Mouse (Mus musculus): ENCODE measurements around the gene Dclk3. TPM values are rescaled to one million over a fixed set of nuclear protein-coding genes. Genes with fewer than 3 reads are reported as not detected.

Gene Dclk3
- polyA plus RNA-seq, 1 experiment, result not detected

- 97% methylated on average over 5 of the region's 5 CpGs for WGBS
- H3K27ac ChIP-seq (ENCODE audit: insufficient read depth, low read depth, low read length), result no peak overlapping the region
- TF ChIP-seq POLR2A (IDR thresholded peaks at IDR 0.05; ENCODE audit: insufficient read depth, low read depth, low read length), result no peak
- TF ChIP-seq CTCF (IDR thresholded peaks at IDR 0.05; ENCODE audit: insufficient read depth, low read depth, low read length), result no peak
- no peak overlapping the region for H3K4me3 ChIP-seq (ENCODE audit: insufficient read depth, low read depth, low read length)
- H3K4me1 ChIP-seq (ENCODE audit: control insufficient read depth, insufficient read depth, low read length), result peaks cover 3% of the 10 kb centered on the region; the same call in 1 of the 2 replicates
These were observed 11.0 kb downstream of the Dclk3 start for GRCm38 (mm10) chr9:111449880-111450279.

GRCm38 (mm10) chr9:111450853-111451404, 12.0 kb downstream of the Dclk3 start:
- Histone ChIP-seq H3K27ac (ENCODE audit: insufficient read depth, low read depth, low read length) (no peak overlapping the region), H3K4me1 (ENCODE audit: control insufficient read depth, insufficient read depth, low read length) (peaks cover 3% of the 10 kb centered on the region; the same call in 1 of the 2 replicates), H3K4me3 (ENCODE audit: insufficient read depth, low read depth, low read length) (no peak overlapping the region)
- TF ChIP-seq POLR2A (IDR thresholded peaks at IDR 0.05; ENCODE audit: insufficient read depth, low read depth, low read length) (no peak), CTCF (IDR thresholded peaks at IDR 0.05; ENCODE audit: insufficient read depth, low read depth, low read length) (no peak)
- 70% methylated on average over 12 of the region's 12 CpGs for WGBS

- Histone ChIP-seq H3K4me3 (ENCODE audit: insufficient read depth, low read depth, low read length) (no peak overlapping the region), H3K27ac (ENCODE audit: insufficient read depth, low read depth, low read length) (no peak overlapping the region), H3K4me1 (ENCODE audit: control insufficient read depth, insufficient read depth, low read length) (peaks cover 3% of the 10 kb centered on the region; the same call in 1 of the 2 replicates)
- no peak for TF ChIP-seq POLR2A (IDR thresholded peaks at IDR 0.05; ENCODE audit: insufficient read depth, low read depth, low read length)
- TF ChIP-seq CTCF (IDR thresholded peaks at IDR 0.05; ENCODE audit: insufficient read depth, low read depth, low read length), result no peak
- 58% methylated on average over 3 of the region's 3 CpGs for WGBS
These were observed 15.0 kb downstream of the Dclk3 start for GRCm38 (mm10) chr9:111453895-111454294.

GRCm38 (mm10) chr9:111457176-111457935, 18.5 kb downstream of the Dclk3 start:
- H3K4me3 ChIP-seq (ENCODE audit: insufficient read depth, low read depth, low read length), result no peak overlapping the region
- H3K27ac ChIP-seq (ENCODE audit: insufficient read depth, low read depth, low read length), result no peak overlapping the region
- WGBS, result 73% methylated on average over 10 of the region's 10 CpGs
- TF ChIP-seq POLR2A (IDR thresholded peaks at IDR 0.05; ENCODE audit: insufficient read depth, low read depth, low read length), result no peak
- no peak for TF ChIP-seq CTCF (IDR thresholded peaks at IDR 0.05; ENCODE audit: insufficient read depth, low read depth, low read length)
- H3K4me1 ChIP-seq (ENCODE audit: control insufficient read depth, insufficient read depth, low read length), result peaks cover 10% of the 10 kb centered on the region

DNA sequence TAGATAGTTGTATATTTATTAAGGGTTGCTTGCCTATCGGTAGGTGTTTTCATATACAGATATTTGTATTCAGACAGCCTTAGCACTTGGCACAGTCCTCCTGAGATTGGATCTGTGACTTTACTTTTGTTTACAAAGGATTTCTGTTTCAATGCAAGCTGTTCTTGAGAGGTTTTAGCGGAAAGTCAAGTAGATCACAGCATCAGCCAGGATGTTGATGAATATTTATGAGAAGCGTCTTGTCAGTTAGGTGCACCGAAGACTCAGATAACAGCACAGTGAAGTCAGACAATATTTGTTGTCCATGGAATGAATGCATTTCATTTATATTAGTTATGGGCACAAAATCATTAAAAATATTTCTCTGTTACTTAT, 19.0 kb downstream of the Dclk3 start:
- 60% methylated on average over 4 of the region's 4 CpGs for WGBS
- Histone ChIP-seq H3K4me3 (ENCODE audit: insufficient read depth, low read depth, low read length) (no peak overlapping the region), H3K4me1 (ENCODE audit: control insufficient read depth, insufficient read depth, low read length) (peaks cover 10% of the 10 kb centered on the region), H3K27ac (ENCODE audit: insufficient read depth, low read depth, low read length) (no peak overlapping the region)
- TF ChIP-seq CTCF (IDR thresholded peaks at IDR 0.05; ENCODE audit: insufficient read depth, low read depth, low read length) (no peak), POLR2A (IDR thresholded peaks at IDR 0.05; ENCODE audit: insufficient read depth, low read depth, low read length) (no peak)

DNA sequence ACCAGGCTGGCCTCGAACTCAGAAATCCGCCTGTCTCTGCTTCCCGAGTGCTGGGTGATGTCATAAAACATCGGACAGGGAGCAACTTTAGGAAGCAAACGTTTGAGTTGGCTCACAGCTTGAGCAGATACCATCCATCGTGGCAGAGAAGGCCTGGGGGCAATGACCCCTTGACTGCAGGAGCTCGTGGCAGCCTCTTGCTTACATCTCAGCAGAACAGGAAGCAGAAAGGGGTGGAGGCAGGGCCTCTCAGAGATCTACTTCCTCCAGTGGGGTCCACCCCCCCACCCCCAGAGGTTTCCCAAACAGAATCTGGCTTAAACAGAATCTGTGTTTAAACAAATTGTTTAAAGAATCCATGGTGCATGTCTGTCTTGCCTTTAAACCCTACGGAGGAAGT, 20.6 kb downstream of the Dclk3 start:
- Histone ChIP-seq H3K27ac (ENCODE audit: insufficient read depth, low read depth, low read length) (no peak overlapping the region), H3K4me3 (ENCODE audit: insufficient read depth, low read depth, low read length) (no peak overlapping the region), H3K4me1 (ENCODE audit: control insufficient read depth, insufficient read depth, low read length) (peaks cover 10% of the 10 kb centered on the region)
- TF ChIP-seq CTCF (IDR thresholded peaks at IDR 0.05; ENCODE audit: insufficient read depth, low read depth, low read length), result no peak
- WGBS, result 87% methylated on average over 8 of the region's 8 CpGs

GRCm38 (mm10) chr9:111460201-111460814, 21.4 kb downstream of the Dclk3 start:
- peaks cover 10% of the 10 kb centered on the region for H3K4me1 ChIP-seq (ENCODE audit: control insufficient read depth, insufficient read depth, low read length)

GRCm38 (mm10) chr9:111461415-111462103, 22.7 kb downstream of the Dclk3 start:
- WGBS, result 88% methylated on average over 10 of the region's 10 CpGs
- TF ChIP-seq POLR2A (IDR thresholded peaks at IDR 0.05; ENCODE audit: insufficient read depth, low read depth, low read length) (no peak), CTCF (IDR thresholded peaks at IDR 0.05; ENCODE audit: insufficient read depth, low read depth, low read length) (no peak)

More at GRCm38 (mm10) chr9:111460201-111460814, 21.4 kb downstream of the Dclk3 start:
- TF ChIP-seq CTCF (IDR thresholded peaks at IDR 0.05; ENCODE audit: insufficient read depth, low read depth, low read length) (no peak), POLR2A (IDR thresholded peaks at IDR 0.05; ENCODE audit: insufficient read depth, low read depth, low read length) (no peak)
- Histone ChIP-seq H3K27ac (ENCODE audit: insufficient read depth, low read depth, low read length) (no peak overlapping the region), H3K4me3 (ENCODE audit: insufficient read depth, low read depth, low read length) (no peak overlapping the region)
- 43% methylated on average over 6 of the region's 6 CpGs for WGBS

More at GRCm38 (mm10) chr9:111461415-111462103, 22.7 kb downstream of the Dclk3 start:
- Histone ChIP-seq H3K27ac (ENCODE audit: insufficient read depth, low read depth, low read length) (no peak overlapping the region), H3K4me1 (ENCODE audit: control insufficient read depth, insufficient read depth, low read length) (peaks cover 10% of the 10 kb centered on the region), H3K4me3 (ENCODE audit: insufficient read depth, low read depth, low read length) (no peak overlapping the region)
